Mouse (Mus musculus): ENCODE measurements around the gene Tmem176b. TPM values are rescaled to one million over a fixed set of nuclear protein-coding genes. Genes with fewer than 3 reads are reported as not detected.
A peak's percentile ranks its signal among the peaks of the same experiment; 100 is the strongest.
"Not testable (repeated sequence)": the region's sequence is repeated elsewhere in the genome, so short reads cannot be mapped to it uniquely, and the experiment has no call there.

Gene Tmem176b
- total RNA-seq, 2 experiments from 2014 or later, result 84.2 to 115 TPM

- peak; percentile 38; the same call in 1 of the 2 replicates for ATAC-seq (replicated peaks; ENCODE audit: poor library complexity)
These were observed 981 bp upstream of the Tmem176b start for GRCm38 (mm10) chr6:48842111-48842842.

GRCm38 (mm10) chr6:48840371-48840969 lies 826 bp downstream of the Tmem176b start, which contains the start of gene Tmem176a:
Gene Tmem176a (plus strand): TSS chr6:48840919.
- peak; percentile 31; the same call in 1 of the 2 replicates for ATAC-seq (replicated peaks; ENCODE audit: poor library complexity)

- no peak for ATAC-seq (replicated peaks; ENCODE audit: poor library complexity)
These were observed 2.8 kb downstream of the Tmem176b start for GRCm38 (mm10) chr6:48838321-48839080.

GRCm38 (mm10) chr6:48837516-48837915 lies 3.8 kb downstream of the Tmem176b start:
- no peak for ATAC-seq (replicated peaks; ENCODE audit: poor library complexity)

DNA sequence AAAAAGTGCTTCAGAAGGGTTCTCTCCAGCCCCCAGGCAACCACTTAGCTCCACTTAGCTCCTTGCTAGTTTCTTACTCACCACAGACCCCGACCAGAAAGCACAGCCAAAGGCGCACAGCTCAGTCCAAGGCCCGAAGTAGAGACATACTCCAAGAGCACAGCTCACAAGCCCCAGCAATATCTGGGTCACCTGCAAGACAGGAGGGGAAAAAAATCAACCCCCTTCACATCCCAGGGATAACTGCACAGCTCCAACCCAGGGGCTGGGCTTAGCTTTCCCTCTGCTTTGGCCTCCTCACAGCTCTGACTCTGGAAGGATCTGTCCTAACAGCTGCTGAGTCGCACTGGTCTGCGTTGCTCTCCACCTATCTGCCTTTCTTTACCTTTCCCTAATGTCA lies 5.2 kb downstream of the Tmem176b start:
- no peak for ATAC-seq (replicated peaks; ENCODE audit: poor library complexity)

GRCm38 (mm10) chr6:48835241-48835640 lies 6.1 kb downstream of the Tmem176b start:
- no peak for ATAC-seq (replicated peaks; ENCODE audit: poor library complexity)

DNA sequence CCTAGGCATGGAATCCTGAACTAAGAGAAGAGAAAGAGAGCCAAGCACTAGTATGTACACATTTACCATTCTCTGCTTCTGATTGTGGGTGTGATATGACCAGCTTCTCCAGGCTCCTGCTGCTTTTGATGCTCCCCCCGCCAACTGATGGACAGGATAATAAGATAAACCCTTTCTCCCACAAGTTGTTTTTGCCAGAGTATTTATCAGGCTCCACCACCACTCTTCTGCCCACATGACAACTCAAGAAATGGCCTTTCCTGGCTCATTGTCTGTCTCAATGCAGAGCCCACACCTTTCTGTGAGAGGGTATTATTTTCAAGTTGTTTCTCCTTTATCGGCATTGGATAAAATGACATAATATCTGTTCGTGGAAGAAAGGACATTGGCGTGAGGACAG lies 7.8 kb downstream of the Tmem176b start:
- ATAC-seq (replicated peaks; ENCODE audit: poor library complexity), result peak; percentile 40

DNA sequence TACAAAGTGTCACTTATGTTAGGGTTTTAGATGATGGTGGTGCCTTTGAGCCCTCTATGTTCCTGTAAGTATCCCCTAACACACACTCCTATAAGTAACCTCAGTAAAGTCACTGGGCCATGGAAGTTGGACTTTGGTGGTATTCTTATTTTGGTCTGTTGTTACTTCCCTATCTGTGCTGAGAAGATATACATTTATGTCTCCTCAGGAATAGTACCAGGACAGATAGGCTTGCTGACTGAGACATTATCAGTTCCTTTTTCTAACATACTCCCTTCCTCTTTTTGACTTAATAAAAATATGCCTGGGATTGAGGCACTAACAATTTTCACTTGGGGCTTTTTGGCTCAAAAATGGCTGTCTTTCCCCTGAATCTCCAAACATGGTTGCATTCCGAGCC lies 8.9 kb downstream of the Tmem176b start:
- ATAC-seq (replicated peaks; ENCODE audit: poor library complexity), result peak; percentile 77

DNA sequence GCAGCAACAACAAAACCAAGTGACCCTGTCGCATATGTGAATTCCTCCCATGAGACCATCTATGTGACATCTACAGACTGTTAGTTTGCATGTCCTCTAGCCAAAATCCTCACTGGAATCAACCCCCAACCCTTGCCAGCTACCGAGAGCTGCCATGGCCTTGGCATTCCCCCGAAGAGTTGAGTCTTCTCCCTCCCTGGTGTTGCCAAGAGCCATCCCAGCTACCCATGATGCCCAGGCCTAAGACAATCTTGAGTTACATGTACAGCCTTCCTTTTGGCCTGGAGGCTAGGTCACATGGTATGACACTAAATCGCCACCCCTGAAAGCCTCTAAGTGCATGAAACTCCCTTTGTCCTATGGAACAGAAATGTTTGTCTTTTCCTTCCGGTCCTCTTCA lies 10.2 kb downstream of the Tmem176b start:
- no peak for ATAC-seq (replicated peaks; ENCODE audit: poor library complexity)

- ATAC-seq (replicated peaks; ENCODE audit: poor library complexity), result no peak
These were observed 11.1 kb downstream of the Tmem176b start for GRCm38 (mm10) chr6:48830241-48830640.

DNA sequence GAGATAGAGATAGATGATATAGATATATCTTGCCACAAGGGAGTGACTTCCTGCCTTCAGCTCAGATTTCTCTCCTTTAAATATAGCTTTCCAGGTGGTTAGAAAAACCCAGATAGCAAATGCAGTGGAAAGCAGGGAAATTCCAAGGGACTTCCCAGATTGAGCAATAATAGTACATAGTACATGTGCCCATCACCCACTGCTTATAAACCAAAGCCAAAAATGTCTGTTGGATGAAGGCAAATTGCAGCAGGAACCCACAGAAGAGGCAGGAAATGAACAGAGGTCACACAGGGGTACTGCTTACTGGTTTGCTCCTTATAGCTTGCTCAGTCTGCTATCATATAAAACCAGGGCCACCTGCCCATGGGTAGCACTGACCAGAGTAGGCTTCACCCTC lies 11.6 kb downstream of the Tmem176b start:
- ATAC-seq (replicated peaks; ENCODE audit: poor library complexity), result no peak

GRCm38 (mm10) chr6:48828976-48829375 lies 12.3 kb downstream of the Tmem176b start:
- ATAC-seq (replicated peaks; ENCODE audit: poor library complexity), result no peak

DNA sequence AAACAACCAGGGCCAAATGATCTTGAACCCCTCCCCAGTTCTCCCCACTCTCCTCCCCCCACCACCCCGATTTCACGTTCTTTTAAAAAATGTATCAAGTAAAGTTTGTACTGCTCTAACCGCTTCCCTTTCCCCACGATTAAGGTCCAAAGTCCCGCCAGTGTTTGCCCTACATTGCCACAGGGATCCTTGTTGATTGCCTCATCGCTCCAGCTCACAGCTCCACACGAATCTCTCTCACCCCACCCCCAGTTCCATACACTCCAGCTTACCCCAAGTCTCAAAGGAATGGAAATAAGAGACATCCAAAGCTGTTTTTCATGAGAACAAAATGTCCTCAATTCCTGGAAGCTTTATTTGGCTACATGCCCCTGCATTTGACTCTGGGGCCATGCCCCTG lies 16.3 kb downstream of the Tmem176b start:
- no peak for ATAC-seq (replicated peaks; ENCODE audit: poor library complexity)

DNA sequence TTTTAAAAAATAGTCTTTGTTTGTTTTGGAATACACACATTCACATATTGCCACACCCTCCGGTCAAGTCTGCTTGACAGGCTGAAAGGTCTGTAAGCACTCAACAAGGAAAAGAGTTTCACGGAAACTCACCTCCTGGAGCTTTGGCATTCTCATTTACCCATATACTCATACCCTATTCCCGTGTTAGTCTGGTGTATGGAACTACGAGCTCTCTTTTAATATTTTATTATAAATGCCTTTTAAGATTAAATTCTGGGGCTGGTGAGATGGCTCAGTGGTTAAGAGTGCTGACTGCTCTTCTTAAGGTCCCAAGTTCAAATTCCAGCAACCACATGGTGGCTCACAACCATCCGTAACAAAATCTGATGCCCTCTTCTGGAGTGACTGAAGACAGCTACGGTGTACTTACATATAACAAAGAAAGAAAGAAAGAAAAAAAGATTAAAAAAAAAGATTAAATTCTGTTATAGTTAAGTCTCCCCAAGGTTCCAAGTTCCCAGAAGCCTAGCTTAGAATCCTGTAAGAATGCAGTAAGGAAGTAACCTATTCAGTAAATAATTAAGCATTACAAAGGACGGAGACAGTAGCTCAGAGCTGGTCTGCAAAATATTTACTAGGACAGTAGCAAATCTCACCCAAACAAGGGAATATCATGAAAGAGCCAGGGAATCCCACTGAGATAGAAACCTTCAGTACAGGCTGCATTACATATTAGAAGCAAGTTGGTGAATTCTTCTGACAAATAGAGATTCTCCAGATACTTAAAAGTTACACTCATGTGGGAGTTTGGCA lies 19.1 kb downstream of the Tmem176b start:
- ATAC-seq (replicated peaks; ENCODE audit: poor library complexity), result not testable (repeated sequence)

GRCm38 (mm10) chr6:48817815-48818214 lies 23.5 kb downstream of the Tmem176b start:
- ATAC-seq (replicated peaks; ENCODE audit: poor library complexity), result peak; percentile 99

DNA sequence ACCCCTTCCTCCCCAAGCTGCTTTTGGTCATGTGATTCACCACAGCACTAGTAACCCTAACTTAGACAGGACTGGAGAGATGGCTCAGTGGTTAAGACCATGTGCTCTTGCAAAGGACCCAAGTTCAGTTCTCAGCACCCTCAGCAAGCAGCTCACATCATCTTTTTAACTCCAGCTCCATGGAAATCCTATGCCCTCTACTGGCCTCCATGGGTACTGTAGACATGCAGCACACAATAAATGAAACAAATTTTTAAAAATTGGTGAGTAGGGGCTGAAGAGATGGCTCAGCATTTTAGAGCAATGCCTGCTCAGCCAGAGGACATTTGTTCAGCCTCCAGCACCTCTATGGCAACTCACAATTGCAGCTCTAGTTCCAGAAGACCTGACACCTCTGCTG lies 26.3 kb downstream of the Tmem176b start:
- ATAC-seq (replicated peaks; ENCODE audit: poor library complexity), result no peak

- ATAC-seq (replicated peaks; ENCODE audit: poor library complexity), result no peak
These were observed 31.6 kb downstream of the Tmem176b start for GRCm38 (mm10) chr6:48809494-48810219.

DNA sequence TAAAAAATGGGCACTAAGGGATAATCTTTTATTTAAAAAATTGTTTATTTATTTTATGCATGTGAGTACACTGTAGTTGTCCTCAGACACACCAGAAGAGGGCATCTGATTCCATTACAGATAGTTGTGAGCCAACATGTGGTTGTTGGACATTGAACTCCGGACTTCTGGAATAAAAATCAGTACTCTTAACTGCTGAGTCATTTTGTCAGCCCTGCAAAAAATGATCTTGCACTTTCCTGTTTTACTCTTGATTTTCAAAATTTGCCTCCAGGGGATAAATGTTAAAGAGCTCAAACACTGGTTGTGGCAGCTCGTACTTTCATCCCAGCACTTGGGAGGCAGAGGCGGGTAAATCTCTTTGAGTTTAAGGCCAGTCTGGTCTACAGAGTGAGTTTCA lies 34.5 kb downstream of the Tmem176b start:
- ATAC-seq (replicated peaks; ENCODE audit: poor library complexity), result no peak

DNA sequence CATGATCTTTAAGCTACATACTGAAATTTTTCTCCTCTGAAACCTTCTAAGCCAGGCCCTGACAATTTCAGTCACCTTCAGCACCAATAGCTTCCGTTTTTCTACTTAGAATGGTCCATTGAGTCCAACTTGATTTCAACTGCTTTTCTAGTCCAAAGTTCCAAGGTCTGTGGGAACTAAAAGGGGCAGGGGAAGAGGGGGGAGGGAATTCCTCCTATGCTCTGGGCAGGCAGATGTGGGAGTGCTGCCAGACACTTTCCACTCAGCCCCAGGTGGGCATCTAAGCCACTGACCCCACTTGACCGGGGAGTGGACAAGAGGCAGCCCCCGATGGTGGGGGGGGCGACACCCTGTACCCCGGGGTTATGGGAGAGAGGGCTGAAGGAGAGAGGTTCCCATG lies 37.0 kb downstream of the Tmem176b start:
- no peak for ATAC-seq (replicated peaks; ENCODE audit: poor library complexity)

DNA sequence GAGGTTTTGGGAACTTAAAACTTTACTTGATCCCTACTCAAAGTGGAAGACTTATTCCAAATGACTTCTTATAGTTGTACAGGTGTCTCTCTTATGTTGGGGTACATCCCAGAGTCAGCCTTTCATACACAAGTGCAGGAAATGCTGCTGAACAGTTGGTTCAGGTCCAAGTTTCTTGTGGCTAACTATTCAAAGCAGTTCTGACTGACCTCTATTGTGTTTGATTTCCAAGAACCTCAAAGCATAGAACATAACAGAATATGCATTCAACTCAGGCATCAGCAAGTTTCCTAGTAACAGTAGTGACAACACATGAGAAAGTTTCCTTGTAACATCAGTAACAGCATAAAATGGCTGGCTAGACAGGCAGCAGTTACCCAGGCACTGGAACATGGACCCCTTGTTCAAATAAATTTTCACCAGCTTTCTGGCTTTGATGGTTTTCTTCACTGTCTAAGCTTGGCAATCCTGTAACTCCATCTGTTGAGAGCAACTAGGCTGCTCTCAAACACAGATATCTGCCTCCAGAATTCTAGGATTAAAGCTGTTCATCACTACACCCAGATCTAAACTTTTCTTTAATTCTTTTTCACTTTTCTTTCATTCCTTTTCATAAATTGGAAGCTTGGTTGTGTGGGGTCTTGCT lies 37.8 kb downstream of the Tmem176b start:
- no peak for ATAC-seq (replicated peaks; ENCODE audit: poor library complexity)
